Mouse (Mus musculus): ENCODE data around the gene Klrb1b. TPM values are rescaled to one million over a fixed set of nuclear protein-coding genes. Genes with fewer than 3 reads are reported as not detected.
"Not testable (repeated sequence)": the region's sequence is repeated elsewhere in the genome, so short reads cannot be mapped to it uniquely, and the experiment has no call there.

Gene Klrb1b
- polyA plus RNA-seq, 1 experiment from 2014 or later, result 0.49 TPM

DNA sequence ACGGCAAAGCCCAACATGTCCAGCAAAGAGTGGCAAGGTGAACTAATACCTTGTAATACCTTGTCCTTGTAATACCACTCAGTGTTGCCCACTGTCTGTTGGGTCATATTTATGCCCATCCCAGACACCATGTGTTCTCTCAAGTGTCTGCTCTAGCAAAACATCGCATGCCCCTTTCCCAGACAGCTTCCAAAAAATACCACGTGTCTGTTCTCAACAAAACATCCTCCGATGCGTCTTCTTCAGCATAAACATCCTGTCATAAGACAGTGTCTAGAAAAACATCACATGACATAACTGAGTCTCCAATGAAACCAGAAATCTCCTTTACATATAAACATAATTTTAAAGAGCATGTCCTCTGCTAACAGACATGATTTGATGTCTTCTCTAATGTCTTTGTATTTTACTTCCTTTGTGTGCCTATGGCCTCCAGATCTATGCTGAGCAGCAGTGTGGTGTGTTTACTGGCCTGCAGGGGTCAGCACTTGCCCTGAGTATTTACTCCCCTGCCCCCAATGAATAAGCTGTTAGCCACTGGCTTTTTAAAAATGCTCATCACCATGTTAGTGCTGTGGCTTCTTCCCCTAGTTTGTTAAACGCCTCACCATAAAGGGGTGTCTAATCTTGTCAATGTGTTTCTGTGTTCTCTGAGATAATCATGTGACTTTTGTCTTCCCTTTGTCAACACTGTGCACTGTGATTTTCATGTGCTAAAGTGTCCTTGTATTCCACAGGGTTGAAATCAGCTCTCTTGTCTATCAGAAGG lies 59.5 kb downstream of the Klrb1b start:
- H3K9ac ChIP-seq (ENCODE audit: low read length); H3K36me3 ChIP-seq (ENCODE audit: control insufficient read depth, insufficient read depth); H3K27me3 ChIP-seq (ENCODE audit: control insufficient read depth, insufficient read depth, low read length); ATAC-seq (replicated peaks; ENCODE audit: extremely low read depth, insufficient read depth, low FRiP score); H3K4me1 ChIP-seq (ENCODE audit: control insufficient read depth, insufficient read depth, low read length); H3K4me2 ChIP-seq (ENCODE audit: low read depth, low read length); H3K9me3 ChIP-seq (replicated peaks; ENCODE audit: control insufficient read depth, low read length); H3K4me3 ChIP-seq (ENCODE audit: low read length); H3K27ac ChIP-seq (ENCODE audit: low read length): not testable (repeated sequence)
- 59% methylated on average over 6 of the region's 6 CpGs for WGBS

DNA sequence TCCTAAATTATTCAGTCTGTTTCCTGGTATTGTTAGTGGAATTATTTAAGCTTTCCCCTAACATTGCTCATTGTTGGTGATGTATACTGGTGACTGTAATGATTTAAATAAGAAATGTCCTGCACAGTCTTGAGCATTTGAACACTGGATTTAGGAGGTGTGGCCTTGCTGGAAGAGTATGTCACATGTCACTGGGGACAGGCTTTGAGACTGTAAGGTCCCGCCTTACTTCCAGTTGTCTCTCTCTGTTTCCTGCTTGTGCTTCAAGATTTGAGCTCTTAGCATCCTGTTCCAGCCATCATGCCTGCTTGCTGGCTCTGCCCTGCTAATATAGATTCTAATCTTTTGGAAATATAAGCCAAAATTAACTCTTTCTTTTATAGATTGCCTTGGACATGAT lies 60.9 kb downstream of the Klrb1b start:
- no peak overlapping the region for H3K4me3 ChIP-seq (ENCODE audit: low read length)
- no peak overlapping the region for H3K27ac ChIP-seq (ENCODE audit: low read length)
- H3K9ac ChIP-seq (ENCODE audit: low read length), result no peak overlapping the region
- no peak for ATAC-seq (replicated peaks; ENCODE audit: extremely low read depth, insufficient read depth, low FRiP score)
- H3K27me3 ChIP-seq (ENCODE audit: control insufficient read depth, insufficient read depth, low read length), result no peaks in the 10 kb centered on the region
- 82% methylated on average over 1 of the region's 1 CpGs for WGBS
- no peaks in the 10 kb centered on the region for H3K9me3 ChIP-seq (replicated peaks; ENCODE audit: control insufficient read depth, low read length)
- H3K4me1 ChIP-seq (ENCODE audit: control insufficient read depth, insufficient read depth, low read length), result peaks cover 3% of the 10 kb centered on the region
- no peaks in the 10 kb centered on the region for H3K36me3 ChIP-seq (ENCODE audit: control insufficient read depth, insufficient read depth)
- H3K4me2 ChIP-seq (ENCODE audit: low read depth, low read length), result no peak overlapping the region

DNA sequence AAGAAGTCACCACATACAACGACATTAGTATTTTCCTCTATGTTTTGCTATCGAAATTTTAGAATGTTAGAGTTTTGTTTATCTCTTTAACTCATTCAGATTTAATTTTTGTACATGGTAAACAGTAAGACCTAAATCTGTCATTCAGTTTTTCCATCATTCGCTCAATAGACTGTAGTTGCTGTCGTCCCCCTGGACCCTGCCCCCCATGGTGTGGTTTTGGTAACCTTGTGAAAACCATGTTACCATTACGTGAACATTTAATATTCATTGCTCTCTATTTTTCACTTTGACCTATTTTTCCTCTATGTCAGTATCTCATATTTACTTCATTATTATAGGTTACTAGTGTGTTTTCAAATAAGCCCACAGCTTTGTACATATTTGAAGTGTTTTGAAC lies 61.5 kb downstream of the Klrb1b start:
- Histone ChIP-seq H3K27me3 (ENCODE audit: control insufficient read depth, insufficient read depth, low read length) (no peaks in the 10 kb centered on the region), H3K27ac (ENCODE audit: low read length) (no peak overlapping the region), H3K4me3 (ENCODE audit: low read length) (peak overlapping the region; percentile 49), H3K4me2 (ENCODE audit: low read depth, low read length) (peak overlapping the region; percentile 87), H3K9me3 (replicated peaks; ENCODE audit: control insufficient read depth, low read length) (no peaks in the 10 kb centered on the region), H3K9ac (ENCODE audit: low read length) (peak overlapping the region; percentile 6; the same call in 1 of the 2 replicates), H3K36me3 (ENCODE audit: control insufficient read depth, insufficient read depth) (no peaks in the 10 kb centered on the region), H3K4me1 (ENCODE audit: control insufficient read depth, insufficient read depth, low read length) (peaks cover 3% of the 10 kb centered on the region)
- WGBS, result 21% methylated on average over 5 of the region's 5 CpGs
- no peak for ATAC-seq (replicated peaks; ENCODE audit: extremely low read depth, insufficient read depth, low FRiP score)

DNA sequence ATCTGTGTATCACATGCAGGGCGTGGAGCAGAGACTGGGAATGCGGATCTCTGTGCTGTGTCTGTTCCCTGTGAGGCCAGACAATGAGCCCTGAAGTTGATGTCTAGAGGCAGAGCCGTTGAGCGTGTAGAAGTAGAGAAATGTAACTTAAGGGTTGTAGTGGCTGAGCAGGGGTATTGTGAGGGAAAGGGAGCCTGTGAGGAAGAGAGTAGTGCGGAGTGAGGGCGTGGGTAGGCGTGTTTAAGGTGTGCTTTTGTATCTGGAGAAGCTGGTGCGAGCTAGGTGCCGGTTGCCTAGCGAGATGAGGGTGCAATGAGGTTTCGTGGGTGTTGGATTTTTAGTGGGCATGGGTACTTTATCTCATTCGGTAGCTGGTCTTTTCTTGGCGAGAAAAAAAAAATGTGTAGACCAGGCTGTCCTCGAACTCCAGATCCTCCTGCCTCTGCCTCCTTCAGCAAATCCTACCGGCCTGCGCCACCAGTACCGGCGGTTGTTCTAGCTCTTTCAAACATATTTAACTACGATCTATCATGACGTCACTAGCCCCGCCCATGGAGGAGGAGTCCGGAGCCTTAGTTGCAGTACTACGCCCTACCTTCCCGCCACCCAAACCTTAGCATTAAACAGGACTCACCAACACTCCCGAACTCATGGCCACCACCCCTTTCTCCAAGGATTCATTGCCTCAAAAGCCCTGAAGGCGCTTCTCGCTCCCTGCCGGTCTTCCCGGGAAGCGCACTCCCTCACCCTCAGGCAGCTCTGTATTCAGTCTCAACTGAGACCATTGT lies 62.2 kb downstream of the Klrb1b start:
- peak overlapping the region; percentile 68 for H3K27ac ChIP-seq (ENCODE audit: low read length)
- peak overlapping the region; percentile 77 for H3K9ac ChIP-seq (ENCODE audit: low read length)
- no peaks in the 10 kb centered on the region for H3K27me3 ChIP-seq (ENCODE audit: control insufficient read depth, insufficient read depth, low read length)
- peak overlapping the region; percentile 87 for H3K4me2 ChIP-seq (ENCODE audit: low read depth, low read length)
- 2% methylated on average over 30 of the region's 30 CpGs for WGBS
- H3K4me1 ChIP-seq (ENCODE audit: control insufficient read depth, insufficient read depth, low read length), result peaks cover 3% of the 10 kb centered on the region
- peak; percentile 92 for ATAC-seq (replicated peaks; ENCODE audit: extremely low read depth, insufficient read depth, low FRiP score)
- H3K4me3 ChIP-seq (ENCODE audit: low read length), result peak overlapping the region; percentile 76
- H3K36me3 ChIP-seq (ENCODE audit: control insufficient read depth, insufficient read depth), result no peaks in the 10 kb centered on the region
- no peaks in the 10 kb centered on the region for H3K9me3 ChIP-seq (replicated peaks; ENCODE audit: control insufficient read depth, low read length)

Other genes with a start within 250 kb of the Klrb1b start
- 1.8 and 2.0 TPM in 2 replicates for gene A2ml1, start 244.7 kb downstream of the Klrb1b start, polyA plus RNA-seq (2015; fragmentation: Nextera tagmentation; extraction: Ambion mirVana)
- gene Klrb1a, start 202.8 kb downstream of the Klrb1b start, polyA plus RNA-seq (2015; fragmentation: Nextera tagmentation; extraction: Ambion mirVana), result 0.17 TPM in 1 of 2 replicates, not detected in the other
- 1.4 TPM in 1 of 2 replicates, not detected in the other for gene Clec2h, start 163.9 kb downstream of the Klrb1b start, polyA plus RNA-seq (2015; fragmentation: Nextera tagmentation; extraction: Ambion mirVana)
- not detected in 2 replicates for gene Klrb1, start 103.3 kb downstream of the Klrb1b start, polyA plus RNA-seq (2015; fragmentation: Nextera tagmentation; extraction: Ambion mirVana)
- 0.16 and 0.39 TPM in 2 replicates for gene Klrb1c, start 37.1 kb downstream of the Klrb1b start, polyA plus RNA-seq (2015; fragmentation: Nextera tagmentation; extraction: Ambion mirVana)
- 0.26 TPM in 1 of 2 replicates, not detected in the other for gene Gm44511, start within 50 bp of the Klrb1b start, polyA plus RNA-seq (2015; fragmentation: Nextera tagmentation; extraction: Ambion mirVana)
- gene Clec2i, start 61.3 kb upstream of the Klrb1b start, polyA plus RNA-seq (2015; fragmentation: Nextera tagmentation; extraction: Ambion mirVana), result 0.29 and 1.2 TPM in 2 replicates
- gene BC035044, start 64.8 kb upstream of the Klrb1b start, polyA plus RNA-seq (2015; fragmentation: Nextera tagmentation; extraction: Ambion mirVana), result 1.7 and 5.3 TPM in 2 replicates
- not detected in 2 replicates for gene Clec2g, start 108.0 kb upstream of the Klrb1b start, polyA plus RNA-seq (2015; fragmentation: Nextera tagmentation; extraction: Ambion mirVana)
- 0.54 and 0.55 TPM in 2 replicates for gene Klrb1f, start 219.6 kb upstream of the Klrb1b start, polyA plus RNA-seq (2015; fragmentation: Nextera tagmentation; extraction: Ambion mirVana)